Mouse (Mus musculus): ENCODE data around the gene Tspan10. TPM values are rescaled to one million over a fixed set of nuclear protein-coding genes. Genes with fewer than 3 reads are reported as not detected.

Gene Tspan10
- polyA plus RNA-seq, 1 experiment = 0.15 TPM

- TF ChIP-seq POLR2A (IDR thresholded peaks at IDR 0.05; ENCODE audit: extremely low read depth, insufficient read depth, low read length) (no peak), CTCF (IDR thresholded peaks at IDR 0.05; ENCODE audit: extremely low read depth, insufficient read depth, low read length) (no peak)
- H3K4me1 ChIP-seq (ENCODE audit: control insufficient read depth, insufficient read depth, low read length) = no peaks in the 10 kb centered on the region; the same call in 1 of the 2 replicates
- no peak overlapping the region for H3K4me3 ChIP-seq (ENCODE audit: insufficient read depth, low read length)
- H3K27ac ChIP-seq (ENCODE audit: insufficient read depth, low read length) = no peak overlapping the region
Measured at GRCm38 (mm10) chr11:120452246-120452645, 9.8 kb downstream of the Tspan10 start.

DNA sequence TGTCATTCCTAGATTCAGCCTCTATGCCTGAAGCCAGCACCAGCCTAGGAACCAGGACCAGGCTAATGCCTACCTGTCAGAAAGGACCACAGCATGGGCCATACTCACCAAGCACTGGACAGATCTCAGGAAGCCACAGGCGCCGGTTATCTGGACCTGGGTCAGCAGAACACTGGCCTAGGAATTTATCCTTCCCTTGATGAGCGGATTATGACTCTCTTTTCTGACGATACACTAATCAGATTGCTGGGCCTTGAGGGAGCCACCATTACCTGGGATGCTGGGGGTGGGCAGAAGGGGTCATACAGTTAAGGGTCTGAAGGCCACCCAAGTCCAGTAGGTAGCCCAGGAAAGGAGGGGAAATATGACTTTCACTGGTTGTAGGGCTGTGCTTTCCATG is 10.9 kb downstream of the Tspan10 start, which contains the start of gene Pde6g:
Gene Pde6g, minus strand, starts transcription at position 195 of the 400 bp plus-strand sequence.
- no peak for TF ChIP-seq CTCF (IDR thresholded peaks at IDR 0.05; ENCODE audit: extremely low read depth, insufficient read depth, low read length)
- H3K4me1 ChIP-seq (ENCODE audit: control insufficient read depth, insufficient read depth, low read length) = no peaks in the 10 kb centered on the region; the same call in 1 of the 2 replicates
- H3K4me3 ChIP-seq (ENCODE audit: insufficient read depth, low read length) = no peak within 1 kb of the TSS
- H3K27ac ChIP-seq (ENCODE audit: insufficient read depth, low read length) = no peak within 1 kb of the TSS

DNA sequence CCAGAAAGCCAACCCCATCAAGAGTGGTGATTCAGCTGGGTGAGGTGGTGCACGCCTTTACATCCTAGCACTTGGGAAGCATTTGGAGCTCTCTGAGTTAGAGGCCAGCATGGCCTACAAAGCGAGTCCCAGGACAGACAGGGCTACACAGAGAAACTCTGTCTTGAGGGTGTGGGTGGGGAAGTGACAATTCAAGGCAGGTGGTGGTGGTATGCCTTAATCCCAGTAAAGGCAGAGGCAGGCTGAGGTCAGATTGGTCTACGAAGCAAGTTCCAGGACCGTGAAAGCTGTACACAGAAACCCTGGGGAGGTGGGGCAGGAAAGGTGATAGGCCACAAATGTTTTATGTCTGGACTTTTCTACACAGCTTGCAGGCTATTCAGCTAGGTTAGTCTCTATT is 12.5 kb downstream of the Tspan10 start:
- Histone ChIP-seq H3K4me3 (ENCODE audit: insufficient read depth, low read length) (no peak overlapping the region), H3K4me1 (ENCODE audit: control insufficient read depth, insufficient read depth, low read length) (peaks cover 1% of the 10 kb centered on the region; the same call in 1 of the 2 replicates), H3K27ac (ENCODE audit: insufficient read depth, low read length) (no peak overlapping the region)
- TF ChIP-seq POLR2A (IDR thresholded peaks at IDR 0.05; ENCODE audit: extremely low read depth, insufficient read depth, low read length) (no peak), CTCF (IDR thresholded peaks at IDR 0.05; ENCODE audit: extremely low read depth, insufficient read depth, low read length) (no peak)

DNA sequence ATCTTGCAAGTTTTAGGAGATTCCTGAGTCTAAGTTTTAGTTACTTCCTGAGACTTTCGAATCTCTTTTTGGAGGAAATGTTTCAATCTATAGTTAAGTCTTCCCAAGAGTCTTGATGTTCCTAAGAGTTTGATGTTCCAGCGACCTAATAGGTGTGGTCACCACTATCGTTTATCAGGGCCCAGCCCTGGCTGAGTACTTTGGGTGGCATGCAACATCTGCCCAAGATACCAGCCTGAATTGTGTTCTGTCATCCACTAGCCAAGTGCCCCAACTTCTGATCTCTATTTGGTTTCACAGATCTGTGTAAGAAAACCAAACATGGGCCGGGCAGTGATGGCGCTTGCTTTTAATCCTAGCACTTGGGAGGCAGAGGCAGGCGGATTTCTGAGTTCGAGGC is 13.0 kb downstream of the Tspan10 start:
- no peak for TF ChIP-seq CTCF (IDR thresholded peaks at IDR 0.05; ENCODE audit: extremely low read depth, insufficient read depth, low read length)
- TF ChIP-seq POLR2A (IDR thresholded peaks at IDR 0.05; ENCODE audit: extremely low read depth, insufficient read depth, low read length) = no peak
- H3K4me1 ChIP-seq (ENCODE audit: control insufficient read depth, insufficient read depth, low read length) = peaks cover 1% of the 10 kb centered on the region; the same call in 1 of the 2 replicates
- no peak overlapping the region for H3K4me3 ChIP-seq (ENCODE audit: insufficient read depth, low read length)
- H3K27ac ChIP-seq (ENCODE audit: insufficient read depth, low read length) = no peak overlapping the region

GRCm38 (mm10) chr11:120457370-120457769 is 14.9 kb downstream of the Tspan10 start:
- Histone ChIP-seq H3K4me1 (ENCODE audit: control insufficient read depth, insufficient read depth, low read length) (peaks cover 1% of the 10 kb centered on the region; the same call in 1 of the 2 replicates), H3K4me3 (ENCODE audit: insufficient read depth, low read length) (peak overlapping the region; percentile 98), H3K27ac (ENCODE audit: insufficient read depth, low read length) (peak overlapping the region; percentile 87)
- TF ChIP-seq CTCF (IDR thresholded peaks at IDR 0.05; ENCODE audit: extremely low read depth, insufficient read depth, low read length) (no peak), POLR2A (IDR thresholded peaks at IDR 0.05; ENCODE audit: extremely low read depth, insufficient read depth, low read length) (no peak)

- H3K27ac ChIP-seq (ENCODE audit: insufficient read depth, low read length) = peak within 1 kb of the TSS; percentile 87
- peak within 1 kb of the TSS; percentile 98 for H3K4me3 ChIP-seq (ENCODE audit: insufficient read depth, low read length)
- H3K4me1 ChIP-seq (ENCODE audit: control insufficient read depth, insufficient read depth, low read length) = peaks cover 1% of the 10 kb centered on the region; the same call in 1 of the 2 replicates
- TF ChIP-seq CTCF (IDR thresholded peaks at IDR 0.05; ENCODE audit: extremely low read depth, insufficient read depth, low read length) (no peak), POLR2A (IDR thresholded peaks at IDR 0.05; ENCODE audit: extremely low read depth, insufficient read depth, low read length) (peak; percentile 87)
Measured at GRCm38 (mm10) chr11:120457772-120458751, 15.6 kb downstream of the Tspan10 start, which contains the start of the genes Oxld1 and Ccdc137. Gene Oxld1, minus strand, starts transcription at chr11:120458068. Gene Ccdc137, plus strand, starts transcription at chr11:120458115.

GRCm38 (mm10) chr11:120458847-120459597 is 16.6 kb downstream of the Tspan10 start:
- Histone ChIP-seq H3K4me1 (ENCODE audit: control insufficient read depth, insufficient read depth, low read length) (peaks cover 1% of the 10 kb centered on the region; the same call in 1 of the 2 replicates), H3K27ac (ENCODE audit: insufficient read depth, low read length) (no peak overlapping the region), H3K4me3 (ENCODE audit: insufficient read depth, low read length) (peak overlapping the region; percentile 98)
- TF ChIP-seq CTCF (IDR thresholded peaks at IDR 0.05; ENCODE audit: extremely low read depth, insufficient read depth, low read length) (0 out of 2 replicates have a peak, but pooled peaks have one; percentile 9), POLR2A (IDR thresholded peaks at IDR 0.05; ENCODE audit: extremely low read depth, insufficient read depth, low read length) (no peak)

DNA sequence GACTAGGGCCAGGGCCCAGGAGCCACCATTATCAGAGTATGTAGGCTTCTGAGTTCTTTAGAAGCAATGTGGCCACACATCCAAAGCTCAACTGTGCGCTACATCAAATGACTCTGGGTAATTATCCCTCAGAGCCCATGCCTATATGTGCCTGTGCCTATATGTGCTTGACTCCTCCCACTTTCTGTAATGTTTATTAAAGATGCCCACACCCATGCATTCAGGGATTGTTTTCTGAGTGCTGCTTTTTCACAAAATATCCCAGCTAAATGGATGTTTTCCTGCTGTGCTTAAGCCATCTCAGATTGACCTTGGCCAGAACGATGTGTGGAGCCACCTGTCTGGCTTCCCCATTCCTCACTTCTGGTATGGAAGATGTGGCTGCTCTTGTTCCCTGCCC is 21.1 kb downstream of the Tspan10 start:
- Histone ChIP-seq H3K27ac (ENCODE audit: insufficient read depth, low read length) (no peak overlapping the region), H3K4me1 (ENCODE audit: control insufficient read depth, insufficient read depth, low read length) (peaks cover 3% of the 10 kb centered on the region; the same call in 1 of the 2 replicates), H3K4me3 (ENCODE audit: insufficient read depth, low read length) (no peak overlapping the region)
- TF ChIP-seq POLR2A (IDR thresholded peaks at IDR 0.05; ENCODE audit: extremely low read depth, insufficient read depth, low read length) (no peak), CTCF (IDR thresholded peaks at IDR 0.05; ENCODE audit: extremely low read depth, insufficient read depth, low read length) (no peak)

DNA sequence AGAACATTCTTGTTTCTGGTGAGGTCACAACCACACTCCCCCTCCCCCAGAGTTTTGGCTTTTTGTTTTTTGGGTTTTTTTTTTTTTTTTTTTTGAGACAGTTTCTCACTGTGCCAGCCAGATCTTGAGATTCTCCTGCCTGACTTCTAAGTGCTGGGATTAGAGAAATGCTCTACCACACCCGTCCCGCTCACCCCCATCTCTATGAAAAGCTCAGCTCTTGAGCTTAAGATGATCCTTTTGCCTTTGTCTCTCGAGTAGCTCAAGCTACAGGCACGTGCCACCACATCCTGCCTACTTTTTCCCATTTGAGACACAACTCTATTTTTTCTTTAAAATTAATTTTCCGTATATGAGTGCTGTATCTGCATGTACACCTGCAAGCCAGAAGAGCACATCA is 21.9 kb downstream of the Tspan10 start:
- Histone ChIP-seq H3K27ac (ENCODE audit: insufficient read depth, low read length) (no peak overlapping the region), H3K4me1 (ENCODE audit: control insufficient read depth, insufficient read depth, low read length) (peaks cover 2% of the 10 kb centered on the region; the same call in 1 of the 2 replicates), H3K4me3 (ENCODE audit: insufficient read depth, low read length) (no peak overlapping the region)
- TF ChIP-seq POLR2A (IDR thresholded peaks at IDR 0.05; ENCODE audit: extremely low read depth, insufficient read depth, low read length) = no peak
- no peak for TF ChIP-seq CTCF (IDR thresholded peaks at IDR 0.05; ENCODE audit: extremely low read depth, insufficient read depth, low read length)

All from cortical plate, adult 2 months (tissue).